Mouse (Mus musculus) MEL (cell line): ENCODE measurements around the gene Dgat2l6. TPM values are rescaled to one million over a fixed set of nuclear protein-coding genes. Genes with fewer than 3 reads are reported as not detected.

Experiments used
- DNase-seq: peaks from one replicate; pipeline ENCODE4 v3.0.0; 2011; ENCODE audit warnings: low read depth, low spot score
- H3K27ac ChIP-seq: 2 replicates; pipeline ENCODE4 v1.5.1; 2012; ENCODE audit warnings: low read depth, mild to moderate bottlenecking, control low read depth, low read length, moderate library complexity; ENCODE audit not compliant: control insufficient read depth
- H3K27me3 ChIP-seq, 2 experiments: fragments of 150-350 bp in 1 of 2; sonication (generic) in 1 of 2; 2 replicates each; pipeline ENCODE4 v1.6.1; 2012; ENCODE audit warnings: low read length in 2 of 2, mild to moderate bottlenecking in 2 of 2, improper control_type of control experiment in 1 of 2, moderate library complexity in 1 of 2; ENCODE audit not compliant: insufficient read depth in 2 of 2, control insufficient read depth in 1 of 2
- H3K36me3 ChIP-seq, 2 experiments: 2 replicates each; pipeline ENCODE4 v1.6.1; 2012 to 2014; ENCODE audit warnings: low read length in 2 of 2, improper control_type of control experiment in 1 of 2, inconsistent platforms in 1 of 2, mild to moderate bottlenecking in 1 of 2; ENCODE audit not compliant: insufficient read depth in 2 of 2, control insufficient read depth in 1 of 2
- H3K4me1 ChIP-seq, 2 experiments: fragments of 150-350 bp in 1 of 2; sonication (generic) in 1 of 2; 2 replicates each; pipeline ENCODE4 v1.6.1; 2012; ENCODE audit warnings: low read length in 2 of 2, improper control_type of control experiment in 1 of 2, mild to moderate bottlenecking in 1 of 2; ENCODE audit not compliant: insufficient read depth in 2 of 2, control insufficient read depth in 1 of 2
- H3K4me3 ChIP-seq, 2 experiments: fragments of 150-350 bp in 1 of 2; sonication (generic) in 1 of 2; 2 replicates each; pipeline ENCODE4 v1.5.1; 2012; ENCODE audit warnings: low read depth in 2 of 2, low read length in 2 of 2, mild to moderate bottlenecking in 2 of 2, moderate library complexity in 2 of 2, control low read depth in 1 of 2, improper control_type of control experiment in 1 of 2; ENCODE audit not compliant: control insufficient read depth in 1 of 2, insufficient read depth in 1 of 2
- H3K79me2 ChIP-seq: 2 replicates; pipeline ENCODE4 v1.6.1; 2012; ENCODE audit warnings: mild to moderate bottlenecking, low read length, moderate library complexity; ENCODE audit not compliant: control insufficient read depth, poor library complexity, insufficient read depth
- H3K9ac ChIP-seq: 2 replicates; pipeline ENCODE4 v1.6.1; 2012; ENCODE audit warnings: low read depth, mild to moderate bottlenecking, control low read depth, low read length, moderate library complexity; ENCODE audit not compliant: control insufficient read depth, poor library complexity, severe bottlenecking
- H3K9me3 ChIP-seq: fragments of 150-350 bp; sonication (generic); replicated peaks from 2 replicates; pipeline ENCODE4 v1.6.1; 2012; ENCODE audit warnings: mild to moderate bottlenecking, low read length, improper control_type of control experiment, moderate library complexity; ENCODE audit not compliant: insufficient read depth
- BHLHE40 ChIP-seq: IDR thresholded peaks from 2 replicates; pipeline ENCODE4 v1.6.1; 2012; ENCODE audit warnings: low read depth, mild to moderate bottlenecking, inconsistent platforms, low read length, improper control_type of control experiment, borderline replicate concordance
- CTCF ChIP-seq, 3 experiments: IDR thresholded peaks in 2 of 3; conservative IDR thresholded peaks in 1 of 3; 2 replicates each; pipeline ENCODE4 v1.5.1; 2011 to 2012; ENCODE audit warnings: low read length in 3 of 3, low read depth in 2 of 3, mild to moderate bottlenecking in 2 of 3, improper control_type of control experiment in 1 of 3, inconsistent platforms in 1 of 3, mixed read lengths in 1 of 3, moderate library complexity in 1 of 3; ENCODE audit not compliant: control insufficient read depth in 1 of 3, insufficient read depth in 1 of 3, poor library complexity in 1 of 3, severe bottlenecking in 1 of 3
- E2F4 ChIP-seq: IDR thresholded peaks from 2 replicates; pipeline ENCODE4 v1.6.1; 2011; ENCODE audit warnings: low read depth, low read length, improper control_type of control experiment, borderline replicate concordance
- ELF1 ChIP-seq: IDR thresholded peaks from 2 replicates; pipeline ENCODE4 v1.6.1; 2014; ENCODE audit warnings: low read depth, mild to moderate bottlenecking, inconsistent platforms, low read length, improper control_type of control experiment, moderate library complexity
- EP300 ChIP-seq, 2 experiments: IDR thresholded peaks; 2 replicates each; pipeline ENCODE4 v1.6.1; 2011; ENCODE audit warnings: improper control_type of control experiment in 2 of 2, low read length in 2 of 2, low read depth in 1 of 2, mild to moderate bottlenecking in 1 of 2
- ETS1 ChIP-seq: IDR thresholded peaks from 2 replicates; pipeline ENCODE4 v1.6.1; 2012; ENCODE audit warnings: low read depth, mild to moderate bottlenecking, inconsistent platforms, low read length, improper control_type of control experiment, moderate library complexity
- GATA1 ChIP-seq: IDR thresholded peaks from 2 replicates; pipeline ENCODE4 v1.6.1; 2011; ENCODE audit warnings: low read depth, low read length, improper control_type of control experiment
- HCFC1 ChIP-seq: IDR thresholded peaks from 2 replicates; pipeline ENCODE4 v1.6.1; 2012; ENCODE audit warnings: low read depth, mild to moderate bottlenecking, inconsistent platforms, low read length, improper control_type of control experiment, moderate library complexity
- JUND ChIP-seq: IDR thresholded peaks from 2 replicates; pipeline ENCODE4 v1.6.1; 2011; ENCODE audit warnings: low read depth, mild to moderate bottlenecking, improper control_type of control experiment, low read length
- MYB ChIP-seq: IDR thresholded peaks from 2 replicates; pipeline ENCODE4 v1.6.1; 2011; ENCODE audit warnings: mild to moderate bottlenecking, low read depth, low read length, improper control_type of control experiment
- MYC ChIP-seq: IDR thresholded peaks from 2 replicates; pipeline ENCODE4 v1.6.1; 2011; ENCODE audit warnings: low read depth, mild to moderate bottlenecking, low read length, improper control_type of control experiment, moderate library complexity
- POLR2AphosphoS2 ChIP-seq: IDR thresholded peaks from 2 replicates; pipeline ENCODE4 v1.6.1; 2011; ENCODE audit warnings: low read length, improper control_type of control experiment
- RAD21 ChIP-seq: IDR thresholded peaks from 2 replicates; pipeline ENCODE4 v1.6.1; 2011; ENCODE audit warnings: mild to moderate bottlenecking, low read depth, low read length, improper control_type of control experiment
- SIN3A ChIP-seq: IDR thresholded peaks from 2 replicates; pipeline ENCODE4 v1.6.1; 2012; ENCODE audit warnings: low read length, improper control_type of control experiment, inconsistent platforms
- SMC3 ChIP-seq: IDR thresholded peaks from 2 replicates; pipeline ENCODE4 v1.6.1; 2011; ENCODE audit warnings: low read depth, low read length, improper control_type of control experiment
- TAL1 ChIP-seq: IDR thresholded peaks from 2 replicates; pipeline ENCODE4 v1.6.1; 2012; ENCODE audit warnings: mild to moderate bottlenecking, inconsistent platforms, low read length, moderate library complexity, mixed read lengths
- TCF12 ChIP-seq: IDR thresholded peaks from 2 replicates; pipeline ENCODE4 v1.6.1; 2014; ENCODE audit warnings: low read depth, mild to moderate bottlenecking, inconsistent platforms, low read length, improper control_type of control experiment, moderate library complexity
- USF1 ChIP-seq: IDR thresholded peaks from 2 replicates; pipeline ENCODE4 v1.6.1; 2014; ENCODE audit warnings: low read depth, mild to moderate bottlenecking, inconsistent platforms, low read length, improper control_type of control experiment, moderate library complexity
- ZC3H11A ChIP-seq: IDR thresholded peaks from 2 replicates; pipeline ENCODE4 v1.6.1; 2012; ENCODE audit warnings: low read depth, mild to moderate bottlenecking, inconsistent platforms, low read length, improper control_type of control experiment
- ZKSCAN1 ChIP-seq: IDR thresholded peaks from 2 replicates; pipeline ENCODE4 v1.6.1; 2012; ENCODE audit warnings: low read depth, mild to moderate bottlenecking, inconsistent platforms, low read length, improper control_type of control experiment, moderate library complexity
- ZMIZ1 ChIP-seq: IDR thresholded peaks from 2 replicates; pipeline ENCODE4 v1.6.1; 2012; ENCODE audit warnings: low read depth, mild to moderate bottlenecking, inconsistent platforms, low read length, improper control_type of control experiment, moderate library complexity
- polyA plus RNA-seq, 2 experiments: library from polyadenylated mRNA; stranded (reverse) in 1 of 2; unstranded in 1 of 2; fragments of >175 nt in 1 of 2; fragments of >200 nt in 1 of 2; gene quantifications; 2 replicates each; pipeline versions ENCODE4 v1.2.1 to v1.2.4; 2012; ENCODE audit warnings: low replicate concordance in 2 of 2, low read depth in 1 of 2; ENCODE audit not compliant: insufficient read length in 2 of 2, insufficient read depth in 1 of 2, missing spikeins in 1 of 2
- total RNA-seq: library from RNA; depleted of rRNA; stranded (reverse); fragments of 300-350 nt; gene quantifications from 2 replicates; pipeline ENCODE4 v1.2.3, GENCODE M21; 2012; rRNA removed

Gene Dgat2l6
- total RNA-seq (not detected in 2 replicates), polyA plus RNA-seq (not detected)

GRCm38 (mm10) chrX:100524471-100524870, at the start of gene Dgat2l6:
Gene Dgat2l6, plus strand, starts transcription at chrX:100524838.
- no peaks in the 10 kb centered on the region for H3K27me3 ChIP-seq
- no peak for DNase-seq
- H3K4me3 ChIP-seq, result no peak within 1 kb of the TSS
- H3K79me2 ChIP-seq, result no peaks in the 10 kb centered on the region
- H3K9ac ChIP-seq, result no peak within 1 kb of the TSS
- no peaks in the 10 kb centered on the region for H3K36me3 ChIP-seq
- no peak within 1 kb of the TSS for H3K27ac ChIP-seq
- TF ChIP-seq MYB (no peak), TAL1 (no peak), ZKSCAN1 (no peak)
- no peaks in the 10 kb centered on the region for H3K9me3 ChIP-seq
- no peaks in the 10 kb centered on the region for H3K4me1 ChIP-seq

- no peak overlapping the region for H3K27ac ChIP-seq
- H3K9ac ChIP-seq, result no peak overlapping the region
- no peak overlapping the region for H3K4me3 ChIP-seq
- DNase-seq, result peak; percentile 37
- H3K79me2 ChIP-seq, result no peaks in the 10 kb centered on the region
- H3K36me3 ChIP-seq, result peaks cover 0 to 5% of the 10 kb centered on the region in 2 experiments; a peak in 2 of 4 replicates
- H3K27me3 ChIP-seq, result no peaks in the 10 kb centered on the region
- H3K4me1 ChIP-seq, result peaks cover 6 to 13% of the 10 kb centered on the region in 2 experiments; a peak in 3 of 4 replicates
- no peaks in the 10 kb centered on the region for H3K9me3 ChIP-seq
- no peak for TF ChIP-seq ZKSCAN1
- peak; percentile 13; the same call in 1 of the 2 replicates for TF ChIP-seq TAL1
- TF ChIP-seq CTCF (IDR thresholded peaks at IDR 0.05 in 2 of 3, conservative IDR thresholded peaks at IDR 0.05 in 1 of 3; ENCODE audit: control insufficient read depth in 1 of 3, insufficient read depth in 1 of 3, low read depth in 2 of 3, low read length in 3 of 3, poor library complexity in 1 of 3, severe bottlenecking in 1 of 3), result no peak
- TF ChIP-seq MYB, result no peak
- TF ChIP-seq GATA1, result 0 out of 2 replicates have a peak, but pooled peaks have one; percentile 43
- TF ChIP-seq ZMIZ1, result no peak
- peak; percentile 41; the same call in 1 of the 2 replicates for TF ChIP-seq TCF12
- TF ChIP-seq EP300 (IDR thresholded peaks at IDR 0.05; ENCODE audit: low read depth in 1 of 2, low read length in 2 of 2), result peak; percentile 4 to 25; a peak in 1 of 4 replicates
Measured at GRCm38 (mm10) chrX:100475569-100476223, 48.9 kb upstream of the Dgat2l6 start.

GRCm38 (mm10) chrX:100480317-100480716, 44.3 kb upstream of the Dgat2l6 start:
- peaks cover 6 to 12% of the 10 kb centered on the region in 2 experiments; a peak in 3 of 4 replicates for H3K4me1 ChIP-seq
- H3K9me3 ChIP-seq, result no peaks in the 10 kb centered on the region
- no peak overlapping the region for H3K27ac ChIP-seq
- H3K79me2 ChIP-seq, result no peaks in the 10 kb centered on the region
- H3K9ac ChIP-seq, result peak overlapping the region; percentile 29; the same call in 1 of the 2 replicates
- TF ChIP-seq TCF12, result no peak
- TF ChIP-seq BHLHE40, result no peak
- no peak for TF ChIP-seq MYC
- no peak for TF ChIP-seq USF1
- TF ChIP-seq POLR2AphosphoS2, result no peak
- TF ChIP-seq CTCF (IDR thresholded peaks at IDR 0.05 in 2 of 3, conservative IDR thresholded peaks at IDR 0.05 in 1 of 3; ENCODE audit: control insufficient read depth in 1 of 3, insufficient read depth in 1 of 3, low read depth in 2 of 3, low read length in 3 of 3, poor library complexity in 1 of 3, severe bottlenecking in 1 of 3), result peak; percentile 38 to 77 (median 71)
- no peak for TF ChIP-seq JUND
- peak; percentile 74 for TF ChIP-seq ZC3H11A
- TF ChIP-seq ETS1, result no peak
- no peak for TF ChIP-seq SIN3A
- TF ChIP-seq E2F4, result no peak
- TF ChIP-seq HCFC1, result no peak
- peak; percentile 79 for TF ChIP-seq RAD21
- no peak for TF ChIP-seq ELF1
- TF ChIP-seq SMC3, result peak; percentile 88
- TF ChIP-seq, all 39 proteins: peak for 4
- peak overlapping the region; percentile 35 to 58; a peak in 3 of 4 replicates for H3K4me3 ChIP-seq
- H3K36me3 ChIP-seq, result peaks cover 0 to 5% of the 10 kb centered on the region in 2 experiments; a peak in 2 of 4 replicates
- peak; percentile 80 for DNase-seq
- H3K27me3 ChIP-seq, result no peaks in the 10 kb centered on the region
